Mouse (Mus musculus): Measurements from ENCODE around the gene Erc2. TPM values are rescaled to one million over a fixed set of nuclear protein-coding genes. Genes with fewer than 3 reads are reported as not detected.

Gene Erc2
- polyA plus RNA-seq, 2 experiments, result 4.9 to 6.5 TPM

GRCm38 (mm10) chr14:27781221-27781620 lies 159.0 kb downstream of the Erc2 start:
- Histone ChIP-seq H3K36me3 (ENCODE audit: control insufficient read depth, insufficient read depth, low read length) (no peaks in the 10 kb centered on the region), H3K27ac (replicated peaks; ENCODE audit: low read depth, low read length) (no peak overlapping the region), H3K27me3 (ENCODE audit: control insufficient read depth, insufficient read depth, low read length) (no peaks in the 10 kb centered on the region), H3K4me1 (ENCODE audit: control insufficient read depth, insufficient read depth, low read length) (peaks cover 6% of the 10 kb centered on the region), H3K4me2 (replicated peaks; ENCODE audit: low read depth, low read length, severe bottlenecking) (no peak overlapping the region), H3K4me3 (replicated peaks; ENCODE audit: low read length) (no peak overlapping the region), H3K9me3 (ENCODE audit: control insufficient read depth, low read length) (no peaks in the 10 kb centered on the region), H3K9ac (ENCODE audit: low read depth, low read length, severe bottlenecking) (no peak overlapping the region)
- no peak for DNase-seq (ENCODE audit: low spot score)
- WGBS, result 18% methylated on average over 1 of the region's 1 CpGs
- no peak for ATAC-seq (ENCODE audit: low FRiP score, low read depth)
- no peak for TF ChIP-seq POLR2A (IDR thresholded peaks at IDR 0.05; ENCODE audit: borderline replicate concordance, extremely low read depth, insufficient read depth, insufficient read length)

- no peak overlapping the region for H3K4me3 ChIP-seq (replicated peaks; ENCODE audit: low read length)
- TF ChIP-seq POLR2A (IDR thresholded peaks at IDR 0.05; ENCODE audit: borderline replicate concordance, extremely low read depth, insufficient read depth, insufficient read length), result no peak
- H3K9ac ChIP-seq (ENCODE audit: low read depth, low read length, severe bottlenecking), result no peak overlapping the region
- ATAC-seq (ENCODE audit: low FRiP score, low read depth) (no peak), DNase-seq (ENCODE audit: low spot score) (no peak)
- H3K4me1 ChIP-seq (ENCODE audit: control insufficient read depth, insufficient read depth, low read length), result peaks cover 27% of the 10 kb centered on the region
- H3K36me3 ChIP-seq (ENCODE audit: control insufficient read depth, insufficient read depth, low read length), result no peaks in the 10 kb centered on the region
- no peak overlapping the region for H3K27ac ChIP-seq (replicated peaks; ENCODE audit: low read depth, low read length)
- H3K9me3 ChIP-seq (ENCODE audit: control insufficient read depth, low read length), result no peaks in the 10 kb centered on the region
- H3K4me2 ChIP-seq (replicated peaks; ENCODE audit: low read depth, low read length, severe bottlenecking), result no peak overlapping the region
- H3K27me3 ChIP-seq (ENCODE audit: control insufficient read depth, insufficient read depth, low read length), result no peaks in the 10 kb centered on the region
- WGBS, result 98% methylated on average over 4 of the region's 4 CpGs
These were observed 162.6 kb downstream of the Erc2 start for GRCm38 (mm10) chr14:27784826-27785225.

- DNase-seq (ENCODE audit: low spot score) (no peak), ATAC-seq (ENCODE audit: low FRiP score, low read depth) (no peak)
- H3K4me1 ChIP-seq (ENCODE audit: control insufficient read depth, insufficient read depth, low read length), result peaks cover 33% of the 10 kb centered on the region
- H3K9ac ChIP-seq (ENCODE audit: low read depth, low read length, severe bottlenecking), result no peak overlapping the region
- no peaks in the 10 kb centered on the region for H3K9me3 ChIP-seq (ENCODE audit: control insufficient read depth, low read length)
- 88% methylated on average over 2 of the region's 2 CpGs for WGBS
- H3K27me3 ChIP-seq (ENCODE audit: control insufficient read depth, insufficient read depth, low read length), result no peaks in the 10 kb centered on the region
- H3K27ac ChIP-seq (replicated peaks; ENCODE audit: low read depth, low read length), result no peak overlapping the region
- no peak for TF ChIP-seq POLR2A (IDR thresholded peaks at IDR 0.05; ENCODE audit: borderline replicate concordance, extremely low read depth, insufficient read depth, insufficient read length)
- no peak overlapping the region for H3K4me2 ChIP-seq (replicated peaks; ENCODE audit: low read depth, low read length, severe bottlenecking)
- H3K4me3 ChIP-seq (replicated peaks; ENCODE audit: low read length), result no peak overlapping the region
- no peaks in the 10 kb centered on the region for H3K36me3 ChIP-seq (ENCODE audit: control insufficient read depth, insufficient read depth, low read length)
These were observed 163.3 kb downstream of the Erc2 start for GRCm38 (mm10) chr14:27785562-27785961.

GRCm38 (mm10) chr14:27789066-27789898 lies 167.1 kb downstream of the Erc2 start:
- Histone ChIP-seq H3K4me2 (replicated peaks; ENCODE audit: low read depth, low read length, severe bottlenecking) (0 out of 2 replicates have a peak overlapping the region, but pooled peaks have one; percentile 15), H3K9ac (ENCODE audit: low read depth, low read length, severe bottlenecking) (no peak overlapping the region), H3K4me1 (ENCODE audit: control insufficient read depth, insufficient read depth, low read length) (peaks cover 40% of the 10 kb centered on the region), H3K27ac (replicated peaks; ENCODE audit: low read depth, low read length) (peak overlapping the region; percentile 76; the same call in 1 of the 2 replicates), H3K27me3 (ENCODE audit: control insufficient read depth, insufficient read depth, low read length) (no peaks in the 10 kb centered on the region), H3K4me3 (replicated peaks; ENCODE audit: low read length) (no peak overlapping the region), H3K9me3 (ENCODE audit: control insufficient read depth, low read length) (no peaks in the 10 kb centered on the region), H3K36me3 (ENCODE audit: control insufficient read depth, insufficient read depth, low read length) (no peaks in the 10 kb centered on the region)
- ATAC-seq (ENCODE audit: low FRiP score, low read depth), result peak; percentile 87
- DNase-seq (ENCODE audit: low spot score), result peak; percentile 59
- TF ChIP-seq POLR2A (IDR thresholded peaks at IDR 0.05; ENCODE audit: borderline replicate concordance, extremely low read depth, insufficient read depth, insufficient read length), result no peak
- 16% methylated on average over 6 of the region's 6 CpGs for WGBS

- no peak for ATAC-seq (ENCODE audit: low FRiP score, low read depth)
- H3K4me3 ChIP-seq (replicated peaks; ENCODE audit: low read length), result no peak overlapping the region
- no peak overlapping the region for H3K9ac ChIP-seq (ENCODE audit: low read depth, low read length, severe bottlenecking)
- no peaks in the 10 kb centered on the region for H3K36me3 ChIP-seq (ENCODE audit: control insufficient read depth, insufficient read depth, low read length)
- H3K27ac ChIP-seq (replicated peaks; ENCODE audit: low read depth, low read length), result no peak overlapping the region
- H3K27me3 ChIP-seq (ENCODE audit: control insufficient read depth, insufficient read depth, low read length), result no peaks in the 10 kb centered on the region
- H3K9me3 ChIP-seq (ENCODE audit: control insufficient read depth, low read length), result no peaks in the 10 kb centered on the region
- H3K4me1 ChIP-seq (ENCODE audit: control insufficient read depth, insufficient read depth, low read length), result no peaks in the 10 kb centered on the region
- DNase-seq (ENCODE audit: low spot score), result no peak
- TF ChIP-seq POLR2A (IDR thresholded peaks at IDR 0.05; ENCODE audit: borderline replicate concordance, extremely low read depth, insufficient read depth, insufficient read length), result no peak
- no peak overlapping the region for H3K4me2 ChIP-seq (replicated peaks; ENCODE audit: low read depth, low read length, severe bottlenecking)
- 85% methylated on average over 11 of the region's 11 CpGs for WGBS
These were observed 176.1 kb downstream of the Erc2 start for GRCm38 (mm10) chr14:27798184-27798934.

Measured in limb, embryonic 14.5 days (tissue).